Mouse (Mus musculus): ENCODE data around the gene Tab1. TPM values are rescaled to one million over a fixed set of nuclear protein-coding genes. Genes with fewer than 3 reads are reported as not detected.

The Tab1 gene
- total RNA-seq, 2 experiments from 2014 or later, result 33.3 to 34.3 TPM

- DNase-seq, result no peak
- intact Hi-C loops (cut with DNase I), result no loop called here
These were observed 27.3 kb downstream of the Tab1 start for GRCm38 (mm10) chr15:80160223-80160622.

GRCm38 (mm10) chr15:80160726-80161125 lies 27.8 kb downstream of the Tab1 start:
- intact Hi-C loops (cut with DNase I), result no loop called here
- DNase-seq, result no peak

GRCm38 (mm10) chr15:80161199-80161598 lies 28.3 kb downstream of the Tab1 start:
- DNase-seq, result no peak
- intact Hi-C loops (cut with DNase I), result no loop called here

- intact Hi-C loops (cut with DNase I), result no loop called here
- no peak for DNase-seq
These were observed 29.6 kb downstream of the Tab1 start for GRCm38 (mm10) chr15:80162401-80162964.

- intact Hi-C loops (cut with DNase I), result no loop called here
- peak in 1 of 2 experiments; percentile 21 for DNase-seq
These were observed 30.3 kb downstream of the Tab1 start for GRCm38 (mm10) chr15:80163274-80163673.

- intact Hi-C loops (cut with DNase I), result no loop called here
- no peak for DNase-seq
These were observed 30.8 kb downstream of the Tab1 start for GRCm38 (mm10) chr15:80163716-80164115.

GRCm38 (mm10) chr15:80165396-80165795 lies 32.5 kb downstream of the Tab1 start:
- DNase-seq, result peak in 1 of 2 experiments; percentile 22
- intact Hi-C loops (cut with DNase I), result no loop called here

GRCm38 (mm10) chr15:80169484-80169883 lies 36.6 kb downstream of the Tab1 start:
- intact Hi-C loops (cut with DNase I), result no loop called here
- no peak for DNase-seq

- DNase-seq, result no peak
- intact Hi-C loops (cut with DNase I), result no loop called here
These were observed 37.4 kb downstream of the Tab1 start for GRCm38 (mm10) chr15:80170357-80170756.

- intact Hi-C loops (cut with DNase I), result no loop called here
These were observed 38.4 kb downstream of the Tab1 start for GRCm38 (mm10) chr15:80171286-80171685.

GRCm38 (mm10) chr15:80171791-80172190 lies 38.9 kb downstream of the Tab1 start:
- DNase-seq, result no peak
- intact Hi-C loops (cut with DNase I), result no loop called here

More at GRCm38 (mm10) chr15:80171286-80171685, 38.4 kb downstream of the Tab1 start:
- no peak for DNase-seq

- DNase-seq, result peak in 1 of 2 experiments; percentile 51
- intact Hi-C loops (cut with DNase I), result no loop called here
These were observed 40.3 kb downstream of the Tab1 start, which contains the start of gene Mgat3 for GRCm38 (mm10) chr15:80173001-80173771. TSS of gene Mgat3 (plus strand) at chr15:80173721.

GRCm38 (mm10) chr15:80173781-80174597 lies 41.1 kb downstream of the Tab1 start:
- DNase-seq, result no peak
- intact Hi-C loops (cut with DNase I), result no loop called here

- intact Hi-C loops (cut with DNase I), result no loop called here
- DNase-seq, result no peak
These were observed 41.6 kb downstream of the Tab1 start for GRCm38 (mm10) chr15:80174598-80174875.

- no peak for DNase-seq
- intact Hi-C loops (cut with DNase I), result no loop called here
These were observed 42.4 kb downstream of the Tab1 start for GRCm38 (mm10) chr15:80175316-80175715.

- no peak for DNase-seq
- intact Hi-C loops (cut with DNase I), result no loop called here
These were observed 42.8 kb downstream of the Tab1 start for GRCm38 (mm10) chr15:80175756-80176155.

GRCm38 (mm10) chr15:80181561-80181960 lies 48.6 kb downstream of the Tab1 start:
- DNase-seq, result no peak
- intact Hi-C loops (cut with DNase I), result no loop called here

- DNase-seq, result no peak
These were observed 49.3 kb downstream of the Tab1 start for GRCm38 (mm10) chr15:80182072-80182700.

GRCm38 (mm10) chr15:80188927-80189326 lies 56.0 kb downstream of the Tab1 start:
- DNase-seq, result no peak
- intact Hi-C loops (cut with DNase I), result no loop called here

More at GRCm38 (mm10) chr15:80182072-80182700, 49.3 kb downstream of the Tab1 start:
- intact Hi-C loops (cut with DNase I), result no loop called here

GRCm38 (mm10) chr15:80190075-80190474 lies 57.1 kb downstream of the Tab1 start:
- intact Hi-C loops (cut with DNase I), result no loop called here
- no peak for DNase-seq

- no peak for DNase-seq
- intact Hi-C loops (cut with DNase I), result no loop called here
These were observed 58.8 kb downstream of the Tab1 start for GRCm38 (mm10) chr15:80191585-80192245.
